Mouse (Mus musculus) myocyte (in vitro differentiated cells): ENCODE measurements at regions not wholly inside any gene's neighbourhood (a gene's known extent, or its start where the extent isn't known, plus 50 kb on each side); places are given as distances from the start of the nearest gene placed in this dataset.

ENCODE experiments used
- E2F4 ChIP-seq: IDR thresholded peaks from one replicate; pipeline ENCODE4 v1.6.1; 2011; ENCODE audit warnings: mild to moderate bottlenecking, control low read depth, moderate library complexity; ENCODE audit not compliant: insufficient read depth
- POLR2A ChIP-seq: IDR thresholded peaks from one replicate; pipeline ENCODE4 v1.6.1; 2011; ENCODE audit warnings: low read depth, mild to moderate bottlenecking, control low read depth, moderate library complexity; ENCODE audit not compliant: insufficient read length
- TCF12 ChIP-seq: IDR thresholded peaks from one replicate; pipeline ENCODE4 v1.6.1; 2011; ENCODE audit warnings: mild to moderate bottlenecking, control low read depth; ENCODE audit not compliant: poor library complexity, insufficient read depth, severe bottlenecking
- TCF3 ChIP-seq: IDR thresholded peaks from one replicate; pipeline ENCODE4 v1.6.1; 2011; ENCODE audit warnings: low read depth, control low read depth; ENCODE audit not compliant: insufficient read length

GRCm38 (mm10) chr12:71746011-71746410, 84.9 kb upstream of the Daam1 start:
- TF ChIP-seq POLR2A (no peak), TCF3 (no peak), E2F4 (no peak), TCF12 (no peak)
